Mouse (Mus musculus) heart, postnatal 10 days (tissue): ENCODE measurements around the gene Gon7. TPM values are rescaled to one million over a fixed set of nuclear protein-coding genes. Genes with fewer than 3 reads are reported as not detected.

ENCODE experiments used
- DNase-seq, 2 experiments: peaks; one replicate each; pipeline ENCODE4 v3.0.0; 2021
- intact Hi-C: fragments of 180-260 bp; cut with DNase I; formaldehyde crosslinking; loops from one replicate; pipeline ENCODE4 v1.15.1; 2025
- total RNA-seq, 2 experiments: library from RNA; stranded (reverse); gene quantifications; 2 replicates each; pipeline ENCODE4 v1.2.3; 2021

Gene Gon7
- 10 to 100 TPM; 10.6 to 11.7 TPM for total RNA-seq

GRCm38 (mm10) chr12:102757689-102758402 is at the start of gene Gon7, which contains the start of the genes Gm28051 and Ubr7:
TSS of gene Gon7 (minus strand) at chr12:102757803.
TSS of gene Gm28051 (minus strand) at chr12:102757765.
TSS of gene Ubr7 (plus strand) at chr12:102757967.
- peak; percentile 98 for DNase-seq
- intact Hi-C loops, result loop anchor here (1.0 to 5.0 kb wide), 2 partner anchors 15 to 119 kb away; partner anchors contain the start of genes Btbd7, Moap1 and Tmem251

GRCm38 (mm10) chr12:102799528-102799927 is 41.9 kb upstream of the Gon7 start:
- no peak for DNase-seq
- intact Hi-C loops, result no loop called here

- intact Hi-C loops, result no loop called here
- DNase-seq, result no peak
Measured at GRCm38 (mm10) chr12:102787927-102788326, 30.3 kb upstream of the Gon7 start.

- no peak for DNase-seq
- intact Hi-C loops, result no loop called here
Measured at GRCm38 (mm10) chr12:102785593-102785985, 28.0 kb upstream of the Gon7 start.

- intact Hi-C loops, result no loop called here
- DNase-seq, result no peak
Measured at GRCm38 (mm10) chr12:102784899-102785592, 27.4 kb upstream of the Gon7 start.

GRCm38 (mm10) chr12:102782841-102783240 is 25.2 kb upstream of the Gon7 start:
- intact Hi-C loops, result no loop called here
- DNase-seq, result no peak

- intact Hi-C loops, result no loop called here
- peak in 1 of 2 experiments; percentile 19 for DNase-seq
Measured at GRCm38 (mm10) chr12:102779452-102779851, 21.8 kb upstream of the Gon7 start.

- DNase-seq, result no peak
- intact Hi-C loops, result no loop called here
Measured at GRCm38 (mm10) chr12:102778151-102778550, 20.5 kb upstream of the Gon7 start.

- DNase-seq, result no peak
- intact Hi-C loops, result no loop called here
Measured at GRCm38 (mm10) chr12:102776035-102776434, 18.4 kb upstream of the Gon7 start.

GRCm38 (mm10) chr12:102772676-102773075 is 15.1 kb upstream of the Gon7 start:
- no peak for DNase-seq
- intact Hi-C loops, result no loop called here

GRCm38 (mm10) chr12:102771601-102772000 is 14.0 kb upstream of the Gon7 start:
- no peak for DNase-seq
- intact Hi-C loops, result no loop called here

- peak in 1 of 2 experiments; percentile 30 for DNase-seq
- intact Hi-C loops, result no loop called here
Measured at GRCm38 (mm10) chr12:102769000-102769399, 11.4 kb upstream of the Gon7 start.

GRCm38 (mm10) chr12:102763696-102764095 is 6.1 kb upstream of the Gon7 start:
- DNase-seq, result no peak
- intact Hi-C loops, result no loop called here

- DNase-seq, result no peak
- intact Hi-C loops, result no loop called here
Measured at GRCm38 (mm10) chr12:102761668-102762067, 4.1 kb upstream of the Gon7 start.

- intact Hi-C loops, result loop anchor here (5.0 kb wide), 1 partner anchor 118 kb away; the partner anchor contains the start of gene Btbd7
- DNase-seq, result peak; percentile 19 to 36
Measured at GRCm38 (mm10) chr12:102758936-102759335, 1.3 kb upstream of the Gon7 start.

GRCm38 (mm10) chr12:102758403-102758756 is 777 bp upstream of the Gon7 start, which contains the start of gene Gm20604:
TSS of gene Gm20604 (minus strand) at chr12:102758672.
- no peak for DNase-seq
- intact Hi-C loops, result loop anchor here (5.0 kb wide), 1 partner anchor 119 kb away; the partner anchor contains the start of gene Btbd7

GRCm38 (mm10) chr12:102757055-102757688 is 431 bp downstream of the Gon7 start:
- DNase-seq, result no peak
- intact Hi-C loops, result loop anchor here (1.0 to 5.0 kb wide), 2 partner anchors 14 to 120 kb away; partner anchors contain the start of genes Btbd7, Moap1 and Tmem251

- intact Hi-C loops, result loop anchor here (5.0 kb wide), 1 partner anchor 121 kb away; the partner anchor contains the start of gene Btbd7
- DNase-seq, result no peak
Measured at GRCm38 (mm10) chr12:102756304-102756703, 1.3 kb downstream of the Gon7 start.

GRCm38 (mm10) chr12:102748256-102748655 is 9.3 kb downstream of the Gon7 start:
- DNase-seq, result no peak
- intact Hi-C loops, result no loop called here

GRCm38 (mm10) chr12:102744839-102745238 is 12.8 kb downstream of the Gon7 start:
- intact Hi-C loops, result loop anchor here (5.0 kb wide), 1 partner anchor 132 kb away; the partner anchor contains the start of gene Btbd7
- DNase-seq, result no peak
